Mouse (Mus musculus) T-helper 2 cell (primary cell): ENCODE results near the gene Armc2.

Experiments used
- in situ Hi-C: fragments of 300-600 bp; cut with MboI, MseI; formaldehyde crosslinking; loops from one replicate; pipeline ENCODE4 v1.15.1; 2025; ENCODE audit warnings: high pct_unique_total_duplicates

Gene Armc2

DNA sequence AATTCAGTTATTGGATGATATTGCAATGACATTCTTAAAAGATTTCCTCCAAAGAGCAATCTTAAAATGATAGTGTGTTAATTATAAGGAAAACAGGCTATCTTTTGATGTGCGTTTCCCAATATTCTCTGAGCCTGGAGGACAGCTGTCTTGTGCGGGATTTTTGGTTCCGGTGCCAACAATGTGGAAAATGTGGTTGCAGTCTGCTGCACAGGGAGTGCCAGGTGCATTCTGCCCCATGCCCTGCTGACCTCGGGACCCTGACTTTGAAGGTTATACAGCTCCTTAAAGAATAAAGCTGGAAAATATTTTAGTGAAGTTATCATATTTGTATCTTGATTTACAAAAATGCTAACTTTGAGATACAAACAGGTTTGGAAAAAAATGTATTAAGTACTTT, 110.3 kb downstream of the Armc2 start:
- in situ Hi-C loops: no loop called here

DNA sequence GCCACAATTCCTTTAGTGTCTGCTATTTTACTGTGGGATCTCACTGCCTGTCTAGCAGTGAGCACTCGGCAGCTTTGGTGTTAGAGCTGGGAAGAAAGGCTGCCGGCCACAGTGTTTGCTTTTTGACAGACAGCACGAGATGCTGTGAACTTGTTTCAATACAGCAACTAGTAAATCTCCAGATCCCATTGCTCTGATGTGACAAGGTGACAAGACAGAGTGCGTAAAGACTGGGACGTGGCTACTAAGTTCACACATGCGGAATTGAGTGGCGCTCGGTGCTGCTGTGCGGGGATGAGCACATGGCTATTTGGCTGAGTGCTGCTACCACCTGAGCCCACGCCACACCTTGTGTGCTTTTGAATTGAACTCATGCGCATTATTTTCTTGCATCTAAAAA, 110.8 kb downstream of the Armc2 start:
- in situ Hi-C loops: no loop called here

DNA sequence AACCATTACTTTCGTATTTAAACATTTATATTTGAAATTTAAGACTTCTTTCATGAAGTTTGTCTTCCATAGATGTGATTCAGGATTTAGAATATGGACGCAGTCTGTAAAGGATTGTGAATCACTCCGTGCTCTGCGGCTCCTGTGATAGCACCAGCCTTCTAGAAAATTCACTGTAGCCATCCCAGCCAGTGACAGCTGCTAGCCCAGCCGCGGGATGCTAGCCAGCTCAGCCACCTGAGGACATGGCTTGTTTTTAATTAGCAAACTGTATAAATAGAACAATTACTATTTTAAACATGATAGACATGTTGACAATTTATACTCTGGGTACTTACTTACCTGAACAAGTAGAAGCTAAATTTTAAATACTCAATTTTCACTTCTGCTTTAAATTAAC, 116.4 kb downstream of the Armc2 start:
- in situ Hi-C loops: no loop called here

DNA sequence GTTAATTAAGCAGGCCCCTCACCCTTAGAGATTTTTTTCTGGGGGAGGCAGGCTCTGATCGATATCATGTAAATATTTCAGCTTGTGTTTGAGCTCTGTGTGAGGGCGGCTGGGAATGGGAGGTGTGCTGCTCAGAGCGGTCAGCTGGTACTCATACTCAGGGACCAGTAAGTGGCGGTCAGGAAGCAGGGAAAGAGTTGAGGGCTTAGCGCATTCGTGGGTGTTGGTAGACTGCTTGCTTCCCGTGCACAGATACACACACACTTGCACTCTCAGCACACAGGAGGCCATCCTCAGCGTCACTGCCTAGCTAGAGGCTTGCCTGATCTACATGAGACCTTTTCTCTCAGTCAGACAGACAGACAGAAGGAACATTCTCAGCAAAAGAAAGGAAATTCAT, 116.8 kb downstream of the Armc2 start:
- in situ Hi-C loops: no loop called here

DNA sequence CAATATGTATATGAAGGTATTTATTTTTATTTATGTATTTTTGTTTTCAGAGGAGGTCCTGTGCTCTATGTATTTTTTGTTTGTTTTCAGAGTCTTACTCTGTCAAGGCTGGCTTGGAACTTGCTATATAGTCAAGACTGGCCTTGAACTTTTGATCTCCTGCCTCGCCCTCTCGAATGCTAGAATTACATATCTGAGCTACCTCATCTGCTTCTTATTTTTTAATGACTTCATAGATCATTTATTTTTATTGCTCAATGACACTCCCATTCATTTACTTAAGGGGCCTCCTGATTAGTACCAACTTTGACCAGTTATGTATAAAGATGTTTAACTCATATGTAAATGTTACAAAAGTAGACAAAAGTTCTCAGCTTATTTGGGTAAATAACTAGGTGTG, 121.4 kb downstream of the Armc2 start:
- in situ Hi-C loops: no loop called here

DNA sequence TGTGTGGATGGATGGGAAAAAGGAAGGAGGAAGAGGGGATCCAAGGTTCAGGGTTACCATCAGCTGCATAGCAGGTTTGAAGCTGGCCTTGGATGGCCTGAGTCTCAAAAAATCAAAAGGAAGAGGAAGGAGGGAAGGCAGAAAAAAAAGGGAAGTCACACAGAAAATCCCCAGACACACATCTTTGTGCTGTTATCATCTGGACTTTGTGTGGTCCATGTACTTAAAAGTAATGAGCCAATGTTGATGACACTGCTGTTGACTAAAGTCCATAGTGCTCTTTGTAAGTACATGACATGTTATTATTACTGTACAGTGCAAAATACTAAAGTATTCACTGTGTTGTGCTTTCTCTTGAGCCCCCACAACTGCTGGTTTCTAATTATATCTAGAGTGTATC, 121.8 kb downstream of the Armc2 start:
- in situ Hi-C loops: no loop called here

DNA sequence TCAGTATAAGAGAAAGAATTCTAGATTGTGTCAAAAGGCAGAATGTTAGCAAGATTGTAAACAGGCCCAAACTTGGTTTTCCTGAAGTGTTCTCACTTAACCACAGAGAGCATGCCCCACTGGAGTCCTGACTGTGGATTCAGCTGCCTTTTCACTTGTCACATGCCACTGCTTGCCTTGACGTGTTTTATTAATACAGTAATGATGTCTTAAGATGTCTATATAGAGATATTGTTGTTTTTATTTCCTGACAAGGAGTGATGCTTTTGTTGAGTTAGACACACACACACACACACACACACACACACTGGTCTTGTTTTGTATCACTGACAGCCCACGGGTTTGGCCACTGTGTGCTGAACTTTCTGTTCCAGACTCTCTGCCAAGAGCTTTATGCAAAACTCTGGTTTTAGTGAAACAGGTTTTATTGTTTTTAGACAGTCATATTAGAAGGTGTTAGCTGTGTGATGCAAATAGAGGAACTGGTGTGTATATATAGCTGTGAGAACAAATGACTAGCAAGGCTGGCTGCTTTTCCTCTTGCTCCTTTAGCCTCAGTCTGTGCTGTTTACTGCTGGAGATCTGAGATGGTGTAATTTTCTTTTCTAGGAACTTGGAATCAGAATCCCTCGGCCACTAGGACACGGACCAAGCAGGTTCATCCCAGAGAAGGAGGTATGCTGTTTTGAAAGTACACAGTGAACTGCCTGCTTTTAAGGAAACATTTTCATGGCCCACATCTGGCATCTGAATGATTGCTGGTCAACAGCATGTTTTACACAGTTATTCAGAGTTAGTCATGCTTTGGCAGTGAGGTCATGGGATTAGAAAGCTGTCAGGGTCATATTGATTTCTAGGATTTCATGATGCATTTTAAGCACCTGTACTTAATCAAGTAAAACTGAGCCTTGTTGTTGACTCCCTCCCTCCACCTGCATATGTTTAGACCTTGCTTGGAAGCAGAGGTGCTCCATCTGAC, 124.5 kb downstream of the Armc2 start:
- in situ Hi-C loops: no loop called here

DNA sequence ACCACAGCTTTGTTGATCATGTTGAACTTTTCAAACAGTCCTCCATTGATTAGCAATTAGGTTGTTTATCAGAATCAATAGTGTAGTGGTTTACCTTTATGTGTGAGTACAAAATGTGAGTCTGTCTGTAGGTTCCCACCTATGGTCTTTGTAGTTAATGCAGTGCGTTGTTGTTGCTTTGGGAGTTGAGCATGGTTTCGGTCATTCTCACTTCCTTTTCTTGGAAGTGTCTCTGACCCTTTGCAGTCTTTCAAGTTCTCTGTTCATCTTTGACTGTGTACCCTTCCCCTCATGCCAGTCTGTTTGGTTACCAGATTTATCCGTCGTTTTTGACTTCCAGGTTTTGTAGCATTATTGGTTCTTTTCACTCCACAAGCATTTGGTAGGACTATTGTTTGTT, 126.9 kb downstream of the Armc2 start:
- in situ Hi-C loops: no loop called here

DNA sequence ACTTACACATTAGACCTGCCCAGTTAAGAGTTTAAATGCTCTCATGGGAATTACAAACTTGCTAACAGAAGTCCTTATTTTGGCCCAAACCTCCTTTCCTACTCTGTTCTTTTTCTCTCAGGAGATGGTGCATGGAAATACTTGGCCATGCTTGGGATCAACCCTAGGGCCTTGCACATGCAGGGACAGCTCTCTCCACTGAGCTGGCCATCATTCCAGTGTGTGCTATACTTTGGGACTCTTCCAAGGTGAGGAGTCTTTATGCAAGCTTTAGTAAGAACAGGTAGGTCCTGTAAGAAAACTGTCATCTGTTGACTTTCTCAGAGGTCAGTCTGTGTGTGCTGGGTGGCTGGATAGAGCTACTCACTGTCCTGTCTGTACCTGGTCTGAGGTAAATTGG, 127.7 kb downstream of the Armc2 start:
- in situ Hi-C loops: no loop called here

DNA sequence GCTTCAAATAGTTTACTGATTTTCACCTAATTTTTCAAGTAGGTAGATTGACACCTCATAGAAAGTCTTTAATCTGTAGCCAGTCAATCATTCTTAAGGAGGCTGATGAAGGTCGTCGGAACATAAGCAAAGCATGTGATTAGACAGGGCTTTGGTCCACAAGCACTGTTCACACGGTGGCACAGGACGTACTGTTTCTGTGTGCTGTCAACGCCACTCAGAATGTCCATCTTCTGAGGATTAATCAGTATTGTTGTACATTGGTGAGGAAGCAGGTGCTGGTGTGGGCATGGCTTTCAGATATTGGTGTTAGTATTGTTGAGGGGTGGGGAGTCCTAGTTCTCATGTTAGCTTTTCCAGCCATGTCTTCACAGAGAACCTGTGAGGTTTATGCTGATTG, 128.7 kb downstream of the Armc2 start:
- in situ Hi-C loops: no loop called here

DNA sequence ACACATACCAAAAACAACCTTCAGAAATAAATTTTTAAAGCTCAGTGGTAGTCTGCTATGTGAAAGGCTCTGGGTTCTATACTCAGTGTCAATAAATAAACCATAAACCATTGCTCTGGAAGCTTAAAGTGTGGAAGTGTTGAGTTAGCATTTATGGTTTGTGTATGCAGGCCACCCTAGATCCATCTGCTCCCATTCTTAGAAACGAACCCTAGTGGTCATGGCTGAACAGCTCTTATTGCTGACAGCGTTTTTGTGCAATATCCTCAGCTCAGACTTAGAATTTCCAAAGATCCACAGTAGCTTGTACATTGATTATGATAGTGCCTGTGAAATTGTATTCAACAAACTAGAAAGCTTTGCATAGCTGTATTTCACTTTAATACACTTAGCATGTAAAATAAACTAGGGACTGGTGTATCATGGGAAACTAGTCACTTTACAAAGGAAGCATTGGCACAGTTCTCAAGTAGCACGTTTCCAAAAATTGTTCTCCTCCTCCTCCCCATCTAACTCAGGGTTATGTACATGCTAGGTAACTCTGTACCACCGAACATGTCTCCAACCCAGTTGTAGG, 129.8 kb downstream of the Armc2 start:
- in situ Hi-C loops: no loop called here

DNA sequence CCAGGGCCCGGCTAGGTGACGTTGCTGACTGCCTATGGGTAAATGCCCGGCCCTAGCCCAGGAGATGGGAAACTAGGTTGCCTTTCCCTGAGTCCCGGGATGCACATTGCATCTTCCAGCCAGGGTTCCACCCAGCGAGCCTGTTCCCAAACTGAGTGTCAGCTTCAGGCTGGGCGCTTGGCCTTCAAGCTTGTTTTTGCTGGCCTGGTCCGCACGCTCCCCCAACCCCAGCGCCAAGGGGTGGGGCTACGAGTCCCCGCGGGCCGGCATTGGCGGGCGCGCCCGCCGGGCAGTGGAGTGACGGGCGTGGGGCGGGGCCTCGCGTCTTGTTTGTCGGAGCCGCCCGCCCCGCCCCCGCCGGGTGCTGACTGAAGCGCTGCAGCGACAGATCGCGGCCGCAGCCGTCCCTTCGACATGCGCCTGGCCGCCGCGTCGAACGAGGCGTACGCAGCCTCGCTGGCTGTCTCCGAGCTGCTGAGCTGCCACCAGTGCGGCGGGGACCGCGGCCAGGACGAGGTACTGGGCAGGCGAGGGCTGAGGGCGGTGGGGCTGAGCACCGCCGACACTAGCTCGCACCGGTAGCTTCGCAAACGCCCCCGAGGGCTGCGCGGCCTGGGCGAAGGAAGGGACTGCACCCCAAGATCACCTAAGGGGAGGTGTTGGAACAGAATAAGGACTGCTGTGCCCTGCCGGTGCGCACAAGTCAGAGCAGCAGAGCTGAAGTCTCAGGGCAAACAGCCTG, 131.0 kb downstream of the Armc2 start:
- in situ Hi-C loops: no loop called here

DNA sequence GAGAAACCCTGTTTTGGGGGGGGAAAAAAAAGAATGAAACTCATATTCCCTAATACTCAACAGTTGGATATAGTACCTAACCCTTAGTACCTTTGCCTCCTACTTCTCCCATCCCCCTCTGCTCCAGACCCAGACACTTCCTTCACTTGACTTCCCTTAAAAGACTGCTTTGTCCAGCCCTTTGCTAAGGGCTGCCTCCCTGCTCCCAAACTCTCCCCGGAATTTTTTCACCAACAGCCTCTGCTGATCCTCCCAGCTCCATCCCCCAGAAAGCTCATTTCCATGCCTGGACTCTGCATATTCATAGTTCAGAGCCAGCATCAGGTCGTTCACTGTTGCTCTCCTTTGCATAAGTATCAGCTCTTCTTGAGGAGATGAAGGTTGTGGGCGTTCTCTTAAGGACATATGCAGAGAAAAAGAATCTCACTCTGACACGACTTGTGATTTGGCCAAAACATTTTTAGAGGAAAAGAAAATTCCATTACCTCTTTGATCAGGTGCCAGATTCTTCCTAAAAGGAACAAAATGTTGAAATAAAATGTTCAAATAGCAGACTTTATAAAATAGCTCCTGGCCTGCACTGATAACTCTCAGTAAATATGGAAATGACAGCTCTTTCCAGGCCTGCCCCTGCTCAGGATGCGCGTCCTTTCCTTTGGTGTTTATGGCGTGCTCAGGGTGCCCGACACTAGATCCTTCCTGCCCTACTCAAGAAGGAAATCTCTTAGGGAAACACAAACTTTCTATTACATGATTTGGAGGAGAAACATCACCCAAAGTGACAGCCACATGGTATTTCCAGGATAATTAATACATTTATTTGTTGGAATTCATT, 134.3 kb downstream of the Armc2 start:
- in situ Hi-C loops: loop anchor here (5.0 kb wide), 1 partner anchor 72 kb away; no protein-coding TSS in a partner anchor

DNA sequence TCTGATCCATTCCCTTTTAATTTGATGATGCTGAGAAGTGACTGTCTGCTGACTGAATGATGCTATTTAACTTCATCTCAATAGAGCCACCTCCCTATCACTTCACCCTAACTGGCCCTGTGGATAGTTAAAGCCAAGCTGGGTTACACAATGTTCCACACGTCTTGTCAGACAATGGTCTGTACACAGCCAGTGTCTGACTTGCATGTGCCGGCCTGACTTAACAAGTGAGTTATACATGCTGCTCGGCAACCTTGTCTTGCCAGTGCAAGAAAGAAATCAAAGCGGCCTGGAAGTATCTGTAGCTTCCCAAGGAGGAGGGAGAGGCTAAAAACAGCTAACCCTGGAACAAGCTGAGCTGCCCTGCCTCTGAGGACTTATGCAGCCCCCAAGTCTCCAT, 136.8 kb downstream of the Armc2 start:
- in situ Hi-C loops: loop anchor here (5.0 kb wide), 1 partner anchor 69 kb away; no protein-coding TSS in a partner anchor

DNA sequence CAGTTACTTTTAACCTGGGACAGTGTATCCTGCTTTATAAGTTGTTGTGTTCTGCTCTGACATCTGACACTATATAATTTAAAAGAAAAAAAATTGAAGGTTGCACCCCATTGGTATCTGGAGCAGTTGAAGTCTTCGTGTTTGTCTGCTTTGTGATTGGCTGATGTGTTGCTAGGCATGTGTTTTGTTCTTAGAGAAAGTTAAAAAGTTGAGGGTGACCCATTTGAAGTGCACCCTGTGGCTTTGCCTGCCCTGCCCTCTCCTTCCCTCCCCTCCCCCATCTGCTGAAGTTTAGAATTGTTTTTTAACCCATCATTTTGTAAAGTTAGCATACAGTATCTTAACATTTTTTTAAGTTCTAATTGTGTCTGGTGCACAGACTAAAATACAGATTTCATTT, 137.5 kb downstream of the Armc2 start:
- in situ Hi-C loops: loop anchor here (5.0 kb wide), 1 partner anchor 68 kb away; no protein-coding TSS in a partner anchor

DNA sequence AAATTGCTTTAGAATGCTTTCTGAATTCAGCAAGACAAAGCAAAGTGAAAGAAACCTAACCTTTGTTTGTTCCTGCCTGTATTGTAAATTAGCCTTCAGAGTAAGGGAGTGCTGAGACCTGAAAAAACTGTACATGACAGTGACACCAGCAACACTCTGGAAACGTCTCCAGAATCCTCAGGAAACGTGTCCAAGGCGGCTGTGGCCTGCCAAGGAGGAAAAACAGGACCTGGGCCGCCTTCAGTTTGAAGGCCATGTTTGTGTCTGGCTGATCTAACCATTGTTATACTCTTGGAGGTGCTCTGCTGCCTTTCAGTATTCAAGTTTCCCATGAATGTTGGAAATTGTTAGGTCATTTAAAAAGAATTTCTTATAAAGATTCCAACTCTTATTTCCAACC, 138.0 kb downstream of the Armc2 start:
- in situ Hi-C loops: loop anchor here (5.0 kb wide), 1 partner anchor 68 kb away; no protein-coding TSS in a partner anchor

DNA sequence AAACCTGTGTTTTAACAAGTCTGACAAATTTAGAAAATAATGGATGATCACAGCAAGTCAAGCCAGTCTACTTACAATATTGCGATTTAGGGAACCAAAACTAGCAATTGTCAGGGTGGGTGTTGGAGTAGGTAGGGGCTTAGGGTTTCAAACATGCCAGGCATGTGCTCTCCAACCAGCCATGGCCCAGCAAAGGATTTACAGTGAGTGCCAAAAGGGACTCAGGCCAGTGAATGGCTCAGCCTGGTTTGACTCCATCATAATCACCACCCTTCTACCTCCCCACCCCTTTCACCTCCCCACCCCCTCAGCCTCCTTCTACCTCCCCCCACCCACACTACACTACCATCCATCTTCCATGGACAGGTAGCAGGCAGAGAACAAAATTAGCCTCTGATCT, 138.6 kb downstream of the Armc2 start:
- in situ Hi-C loops: loop anchor here (5.0 kb wide), 1 partner anchor 67 kb away; no protein-coding TSS in a partner anchor

DNA sequence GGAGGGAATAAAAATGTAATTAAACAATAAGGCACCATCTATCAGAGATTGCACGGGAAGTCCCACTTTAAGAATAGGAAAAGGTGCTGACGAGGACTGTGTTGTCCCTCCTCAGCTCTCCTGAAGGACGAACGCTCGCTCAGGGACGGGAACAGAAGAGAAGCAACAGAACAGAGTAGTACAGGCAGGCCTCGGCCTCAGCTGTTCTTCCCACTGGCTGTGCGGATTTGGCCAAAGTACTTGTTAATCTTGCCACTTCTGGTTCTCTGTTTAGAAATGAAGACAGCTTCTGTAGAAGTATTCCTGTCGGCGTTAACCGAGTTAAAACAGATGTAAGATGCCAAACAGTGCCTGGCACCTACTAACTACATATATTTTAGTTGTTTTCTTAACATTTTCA, 139.9 kb downstream of the Armc2 start:
- in situ Hi-C loops: no loop called here

DNA sequence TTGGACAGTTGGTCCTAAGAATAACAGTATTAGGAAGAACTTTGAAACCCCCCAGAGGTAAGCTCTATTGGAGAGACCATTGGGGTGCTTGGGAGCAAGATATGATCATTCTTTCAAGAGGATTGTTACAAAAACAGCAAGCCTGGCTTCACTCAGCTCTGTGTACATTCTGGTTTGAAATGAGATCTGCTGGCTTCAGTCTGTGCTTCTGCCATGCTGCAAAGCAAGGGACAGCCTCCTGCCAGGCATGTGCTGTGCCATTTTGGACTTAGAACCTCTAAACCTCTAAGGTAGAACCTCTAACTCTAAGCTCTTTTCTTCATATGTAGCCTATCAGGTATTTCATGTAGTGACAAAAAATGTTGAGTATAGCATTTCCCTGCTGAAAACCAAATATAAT, 142.6 kb downstream of the Armc2 start:
- in situ Hi-C loops: no loop called here

DNA sequence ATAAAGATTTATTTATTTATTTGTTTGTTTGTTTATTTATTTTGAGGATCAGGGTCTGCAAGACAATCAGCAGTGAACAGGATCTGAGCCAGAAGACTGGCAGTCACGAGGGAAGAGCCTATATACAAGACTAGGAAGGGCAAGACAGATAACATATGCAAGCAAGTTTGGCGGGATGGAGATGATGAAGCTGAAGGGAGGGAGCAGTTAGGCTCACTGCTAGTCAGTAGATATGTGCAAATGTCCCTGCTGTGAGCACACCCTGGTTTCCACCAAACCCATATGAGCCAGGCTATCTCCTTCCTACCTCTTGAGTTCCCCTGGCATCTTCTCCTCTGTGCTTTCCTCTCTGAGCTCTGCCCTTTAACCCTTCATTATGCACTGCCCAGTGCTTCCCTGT, 146.7 kb downstream of the Armc2 start:
- in situ Hi-C loops: no loop called here

DNA sequence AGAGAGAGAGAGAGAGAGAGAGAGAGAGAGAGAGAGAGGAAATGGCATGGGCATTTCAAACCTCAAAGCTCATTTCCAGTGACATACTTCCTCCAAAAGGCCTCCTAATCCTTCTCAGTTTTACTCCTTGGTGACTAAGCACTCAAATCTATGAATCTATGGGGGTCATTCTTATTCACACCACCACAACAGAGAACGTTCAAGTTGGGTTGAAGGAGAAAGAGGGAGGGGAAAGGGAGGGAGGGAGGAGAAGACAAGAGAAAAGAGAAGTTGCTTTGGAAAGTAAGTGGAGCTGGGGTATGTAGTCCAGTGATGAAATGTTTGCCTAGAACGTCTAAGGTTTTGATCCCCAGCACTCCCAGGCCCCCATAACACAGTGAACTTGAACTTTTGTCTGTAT, 148.1 kb downstream of the Armc2 start:
- in situ Hi-C loops: no loop called here
